Mouse (Mus musculus) embryonic fibroblast, embryonic 13.5 days (primary cell): Measurements from ENCODE around the gene Dnajb13. TPM values are rescaled to one million over a fixed set of nuclear protein-coding genes. Genes with fewer than 3 reads are reported as not detected.

Experiments
- H3K27ac ChIP-seq: 2 replicates; pipeline ENCODE4 v1.5.1; 2012; ENCODE audit warnings: low read length, control low read depth, inconsistent platforms; ENCODE audit not compliant: insufficient read depth
- H3K4me1 ChIP-seq: 2 replicates; pipeline ENCODE4 v1.6.1; 2011; ENCODE audit warnings: low read length; ENCODE audit not compliant: control insufficient read depth, insufficient read depth
- H3K4me3 ChIP-seq: 2 replicates; pipeline ENCODE4 v1.5.1; 2011; ENCODE audit warnings: mild to moderate bottlenecking, control low read depth, low read length; ENCODE audit not compliant: insufficient read depth
- CTCF ChIP-seq: IDR thresholded peaks from 2 replicates; pipeline ENCODE4 v1.5.1; 2011; ENCODE audit warnings: mild to moderate bottlenecking, control low read depth, low read length, moderate library complexity, borderline replicate concordance; ENCODE audit not compliant: insufficient read depth
- POLR2A ChIP-seq: IDR thresholded peaks from 2 replicates; pipeline ENCODE4 v1.6.1; 2011; ENCODE audit warnings: low read depth, mild to moderate bottlenecking, control low read depth, low read length, moderate library complexity
- polyA plus RNA-seq: library from polyadenylated mRNA; stranded (reverse); fragments of >200 nt; gene quantifications from 2 replicates; pipeline ENCODE4 v1.2.4, GENCODE M21; 2011; ENCODE audit warnings: low read depth; ENCODE audit not compliant: missing spikeins, insufficient read length

The Dnajb13 gene
- polyA plus RNA-seq, 1 experiment: not detected

GRCm38 (mm10) chr7:100463194-100463593 is 51.6 kb downstream of the Dnajb13 start:
- H3K27ac ChIP-seq: no peak overlapping the region
- peaks cover 7% of the 10 kb centered on the region for H3K4me1 ChIP-seq
- no peak for TF ChIP-seq CTCF
- no peak for TF ChIP-seq POLR2A
- no peak overlapping the region for H3K4me3 ChIP-seq

- Histone ChIP-seq H3K27ac (no peak overlapping the region), H3K4me3 (no peak overlapping the region), H3K4me1 (peaks cover 7% of the 10 kb centered on the region)
- no peak for TF ChIP-seq POLR2A
- TF ChIP-seq CTCF: no peak
Observed at GRCm38 (mm10) chr7:100461621-100462151, 53.1 kb downstream of the Dnajb13 start.

GRCm38 (mm10) chr7:100459862-100460261 is 54.9 kb downstream of the Dnajb13 start:
- Histone ChIP-seq H3K4me3 (no peak overlapping the region), H3K4me1 (peaks cover 7% of the 10 kb centered on the region), H3K27ac (no peak overlapping the region)
- TF ChIP-seq POLR2A (no peak), CTCF (no peak)

GRCm38 (mm10) chr7:100458153-100458552 is 56.6 kb downstream of the Dnajb13 start:
- no peak for TF ChIP-seq CTCF
- TF ChIP-seq POLR2A: no peak
- Histone ChIP-seq H3K4me3 (no peak overlapping the region), H3K27ac (no peak overlapping the region), H3K4me1 (peaks cover 7% of the 10 kb centered on the region)

Other genes with a start within 250 kb of the Dnajb13 start
- 91.9 and 100 TPM in 2 replicates for gene P4ha3, start 229.4 kb downstream of the Dnajb13 start, polyA plus RNA-seq
- gene C2cd3, start 142.7 kb downstream of the Dnajb13 start, polyA plus RNA-seq: 16.2 and 24.4 TPM in 2 replicates
- 95.1 and 117 TPM in 2 replicates for gene Ppme1, start 142.7 kb downstream of the Dnajb13 start, polyA plus RNA-seq
- not detected in 2 replicates for gene Ucp3, start 42.0 kb downstream of the Dnajb13 start, polyA plus RNA-seq
- gene Ucp2, start 21.6 kb downstream of the Dnajb13 start, polyA plus RNA-seq: 11.4 and 20.1 TPM in 2 replicates
- 8.6 and 12.5 TPM in 2 replicates for gene Coa4, start 22.1 kb upstream of the Dnajb13 start, polyA plus RNA-seq
- gene Rab6a, start 92.5 kb upstream of the Dnajb13 start, polyA plus RNA-seq: 149 and 163 TPM in 2 replicates
- gene Mrpl48, start 93.3 kb upstream of the Dnajb13 start, polyA plus RNA-seq: 34.1 and 40.9 TPM in 2 replicates
- 0.53 and 0.63 TPM in 2 replicates for gene Plekhb1, start 147.5 kb upstream of the Dnajb13 start, polyA plus RNA-seq
- 53.6 and 58.0 TPM in 2 replicates for gene Fam168a, start 191.7 kb upstream of the Dnajb13 start, polyA plus RNA-seq